Comparison of ENCODE assay signal across 19 mouse cellular contexts in genomic region chr13:41018236-41018635, GRCm38 (mm10). TPM values are rescaled to one million over a fixed set of nuclear protein-coding genes. Genes with fewer than 3 reads are reported as not detected.
DNase-seq lines count a peak whose midpoint lies in the region; ATAC-seq and TF ChIP-seq lines count a peak whose summit lies in the region.
"Had no signal": no experiment of that assay in that cellular context is flagged by ENCODE, and none has a peak within 500 bp of the region (broad histone marks: within the 10 kb centered on the region; RNA-seq: fewer than 3 reads in every experiment).

No protein-coding gene starts in this region.

- H3K27me3 ChIP-seq in heart, embryonic 13.5 days (replicated peaks): no peaks in the 10 kb centered on the region
- no peaks in the 10 kb centered on the region for H3K27me3 ChIP-seq in megakaryocyte, embryonic 14.5 days (replicated peaks)
- H3K27me3 ChIP-seq in embryonic facial prominence, embryonic 10.5 days (replicated peaks; ENCODE audit: low read depth, poor library complexity, severe bottlenecking): no peaks in the 10 kb centered on the region
- H3K27me3 ChIP-seq in liver, embryonic 14.5 days (ENCODE audit: control insufficient read depth, insufficient read depth, low read length): no peaks in the 10 kb centered on the region
- H3K27me3 ChIP-seq: embryonic facial prominence, embryonic 13.5 days; forebrain, embryonic 12.5 days; kidney, embryonic 15.5 days; lung, embryonic 15.5 days had no signal

- no peaks in the 10 kb centered on the region for H3K9me3 ChIP-seq in heart, embryonic 13.5 days
- H3K9me3 ChIP-seq in megakaryocyte, embryonic 14.5 days: no peaks in the 10 kb centered on the region
- H3K9me3 ChIP-seq in embryonic facial prominence, embryonic 10.5 days: no peaks in the 10 kb centered on the region
- H3K9me3 ChIP-seq in liver, embryonic 14.5 days (ENCODE audit: control insufficient read depth, low read length): no peaks in the 10 kb centered on the region
- H3K9me3 ChIP-seq: embryonic facial prominence, embryonic 13.5 days; forebrain, embryonic 12.5 days; kidney, embryonic 15.5 days; lung, embryonic 15.5 days had no signal

- intact Hi-C loops in heart, postnatal 25 days (cut with DNase I): no loop called here

- H3K9ac ChIP-seq in heart, embryonic 13.5 days: peak overlapping the region; percentile 90
- H3K9ac ChIP-seq in liver, embryonic 14.5 days (replicated peaks): peak overlapping the region; percentile 81
- H3K9ac ChIP-seq: forebrain, embryonic 12.5 days; lung, embryonic 15.5 days had no signal

- H3K36me3 ChIP-seq in heart, embryonic 13.5 days: peaks cover 68% of the 10 kb centered on the region
- H3K36me3 ChIP-seq in megakaryocyte, embryonic 14.5 days (replicated peaks; ENCODE audit: low read length): peaks cover 80% of the 10 kb centered on the region
- H3K36me3 ChIP-seq in embryonic facial prominence, embryonic 10.5 days (replicated peaks): peaks cover 72% of the 10 kb centered on the region
- peaks cover 63% of the 10 kb centered on the region for H3K36me3 ChIP-seq in liver, embryonic 14.5 days (replicated peaks; ENCODE audit: control insufficient read depth, insufficient read depth, low read depth)

- H3K27ac ChIP-seq in heart, embryonic 13.5 days (replicated peaks): peak overlapping the region; percentile 2; the same call in 1 of the 2 replicates
- H3K27ac ChIP-seq in embryonic facial prominence, embryonic 10.5 days (replicated peaks): 0 out of 2 replicates have a peak overlapping the region, but pooled peaks have one; percentile 14
- peak overlapping the region; percentile 93 for H3K27ac ChIP-seq in liver, embryonic 14.5 days
- H3K27ac ChIP-seq: embryonic facial prominence, embryonic 13.5 days; forebrain, embryonic 12.5 days; hindbrain, postnatal 0 days; kidney, embryonic 15.5 days; lung, embryonic 15.5 days had no signal

- peak overlapping the region; percentile 78 for H3K4me2 ChIP-seq in heart, embryonic 13.5 days
- H3K4me2 ChIP-seq in liver, embryonic 14.5 days (ENCODE audit: low read depth): peak overlapping the region; percentile 92

- no peak for DNase-seq in heart, postnatal 25 days (ENCODE audit: low spot score)
- no peak for DNase-seq in embryonic facial prominence, embryonic 10.5 days (ENCODE audit: low spot score)
- DNase-seq in liver, embryonic 14.5 days (ENCODE audit: low read depth in 3 of 3, low spot score in 3 of 3): no peak
- no peak for DNase-seq in kidney, adult 9 months
- DNase-seq: cerebellum, adult 2 months; gastrocnemius, postnatal 36 days; retina, postnatal 1 day; right cerebral cortex, postnatal 4 days; thymus, adult 18-20 months had no signal

- H3K4me1 ChIP-seq in heart, embryonic 13.5 days: peaks cover 39% of the 10 kb centered on the region
- H3K4me1 ChIP-seq in megakaryocyte, embryonic 14.5 days: peaks cover 72% of the 10 kb centered on the region
- peaks cover 19% of the 10 kb centered on the region for H3K4me1 ChIP-seq in embryonic facial prominence, embryonic 10.5 days
- H3K4me1 ChIP-seq in liver, embryonic 14.5 days (replicated peaks; ENCODE audit: control insufficient read depth in 2 of 2, insufficient read depth in 2 of 2, low read length in 1 of 2): peaks cover 25 to 50% of the 10 kb centered on the region in 2 experiments

- ATAC-seq in heart, embryonic 13.5 days (ENCODE audit: extremely low read depth, insufficient number of reproducible peaks, low FRiP score, low TSS enrichment): no peak
- ATAC-seq in megakaryocyte, adult 5-6 weeks (ENCODE audit: poor library complexity, severe bottlenecking): no peak
- ATAC-seq in liver, embryonic 14.5 days (ENCODE audit: insufficient read depth): no peak
- no peak for ATAC-seq in CD4-positive, CD25-positive, alpha-beta regulatory T cell, adult 4 months
- ATAC-seq: hindbrain, postnatal 0 days; midbrain, embryonic 16.5 days had no signal

- 79% methylated on average over 9 of the region's 9 CpGs for WGBS in heart, embryonic 13.5 days
- WGBS in embryonic facial prominence, embryonic 10.5 days: 92% methylated on average over 9 of the region's 9 CpGs
- 33% methylated on average over 9 of the region's 9 CpGs for WGBS in liver, embryonic 14.5 days (ENCODE audit: insufficient replicate concordance)

- no peak for TF ChIP-seq EP300 in liver, embryonic 14.5 days (IDR thresholded peaks at IDR 0.05; ENCODE audit: low read depth)

- TF ChIP-seq CTCF in liver, embryonic 14.5 days (IDR thresholded peaks at IDR 0.05; ENCODE audit: low read depth): no peak

- peak overlapping the region; percentile 81 for H3K4me3 ChIP-seq in heart, embryonic 13.5 days
- H3K4me3 ChIP-seq in megakaryocyte, embryonic 14.5 days (replicated peaks): peak overlapping the region; percentile 4
- peak overlapping the region; percentile 27; the same call in 1 of the 2 replicates for H3K4me3 ChIP-seq in embryonic facial prominence, embryonic 10.5 days
- H3K4me3 ChIP-seq in liver, embryonic 14.5 days (ENCODE audit: insufficient read depth in 1 of 2, low read depth in 2 of 2, low read length in 2 of 2): peak overlapping the region; percentile 70 to 99
- H3K4me3 ChIP-seq: kidney, embryonic 15.5 days; lung, embryonic 15.5 days had no signal

RNA-seq across cellular contexts. Expression of gene Tmem14c, which starts 2.1 kb away (rescaled TPM):
- 189 and 250 TPM in 2 replicates for polyA plus RNA-seq in heart, embryonic 13.5 days (2015; fragmentation: Nextera tagmentation; extraction: Ambion mirVana)
- 100 to 1,000 TPM; 188 to 203 TPM for total RNA-seq in heart, postnatal 25 days (2021)
- polyA plus RNA-seq in megakaryocyte, embryonic 14.5 days (2012; ENCODE audit: insufficient read depth, low replicate concordance): 53.2 and 191 TPM in 2 replicates
- total RNA-seq in megakaryocyte, adult 5-6 weeks (2015): 208 and 221 TPM in 2 replicates
- total RNA-seq in megakaryocyte, adult 5-6 weeks (2017): 112 and 125 TPM in 2 replicates
- 195 and 202 TPM in 2 replicates for polyA plus RNA-seq in embryonic facial prominence, embryonic 10.5 days (2016; fragmentation: Nextera tagmentation; extraction: Ambion mirVana)
- 335 and 364 TPM in 2 replicates for polyA plus RNA-seq in liver, embryonic 14.5 days (2012; rRNA removed)
- 866 and 947 TPM in 2 replicates for polyA plus RNA-seq in liver, embryonic 14.5 days (2014; fragmentation: Nextera tagmentation; extraction: Ambion mirVana)
- 100 to 1,000 TPM; 129 to 131 TPM for polyA plus RNA-seq in CD4-positive, CD25-positive, alpha-beta regulatory T cell, adult 4 months (2017; shearing (Covaris generic))

RNA-seq across cellular contexts. Expression of gene Pak1ip1, which starts 17.4 kb away (rescaled TPM):
- polyA plus RNA-seq in heart, embryonic 13.5 days (2015; fragmentation: Nextera tagmentation; extraction: Ambion mirVana): 47.4 and 52.5 TPM in 2 replicates
- 10 to 100 TPM; 24.3 to 24.8 TPM for total RNA-seq in heart, postnatal 25 days (2021)
- polyA plus RNA-seq in megakaryocyte, embryonic 14.5 days (2012; ENCODE audit: insufficient read depth, low replicate concordance): 12.4 and 51.1 TPM in 2 replicates
- total RNA-seq in megakaryocyte, adult 5-6 weeks (2015): 50.2 and 50.7 TPM in 2 replicates
- 73.0 and 80.1 TPM in 2 replicates for total RNA-seq in megakaryocyte, adult 5-6 weeks (2017)
- 65.7 and 71.1 TPM in 2 replicates for polyA plus RNA-seq in embryonic facial prominence, embryonic 10.5 days (2016; fragmentation: Nextera tagmentation; extraction: Ambion mirVana)
- 32.5 and 51.0 TPM in 2 replicates for polyA plus RNA-seq in liver, embryonic 14.5 days (2012; rRNA removed)
- 60.0 and 65.4 TPM in 2 replicates for polyA plus RNA-seq in liver, embryonic 14.5 days (2014; fragmentation: Nextera tagmentation; extraction: Ambion mirVana)
- polyA plus RNA-seq in CD4-positive, CD25-positive, alpha-beta regulatory T cell, adult 4 months (2017; shearing (Covaris generic)): 100 to 1,000 TPM in 1 of 2 experiments, 10 to 100 TPM in 1; 87.1 to 102 TPM

Comparison
In these comparisons a context has a peak if more than half of its experiments do, and no peak if none do; other contexts are left out.
1. H3K27ac ChIP-seq: peak in every context shown above with its lines; median percentile 93 in liver, embryonic 14.5 days; 14 in embryonic facial prominence, embryonic 10.5 days; 2 in heart, embryonic 13.5 days.
2. H3K4me3 ChIP-seq: peak in every context shown above with its lines; median percentile 84 in liver, embryonic 14.5 days; 81 in heart, embryonic 13.5 days; 27 in embryonic facial prominence, embryonic 10.5 days; 4 in megakaryocyte, embryonic 14.5 days.